Mouse (Mus musculus): Measurements from ENCODE around the gene E030025P04Rik. TPM values are rescaled to one million over a fixed set of nuclear protein-coding genes. Genes with fewer than 3 reads are reported as not detected.
A peak's percentile ranks its signal among the peaks of the same experiment; 100 is the strongest.

Gene E030025P04Rik
- polyA plus RNA-seq, 1 experiment = not detected

- Histone ChIP-seq H3K36me3 (ENCODE audit: control insufficient read depth, insufficient read depth, low read length) (no peaks in the 10 kb centered on the region), H3K4me1 (ENCODE audit: control insufficient read depth, insufficient read depth, low read length) (no peaks in the 10 kb centered on the region; the same call in 1 of the 2 replicates), H3K27ac (ENCODE audit: control insufficient read depth, insufficient read depth, low read depth, low read length) (no peak overlapping the region), H3K27me3 (ENCODE audit: control insufficient read depth, insufficient read depth, low read length) (no peaks in the 10 kb centered on the region), H3K4me3 (ENCODE audit: control insufficient read depth, low read depth, low read length) (no peak overlapping the region)
- no peak for TF ChIP-seq POLR2A (IDR thresholded peaks at IDR 0.05; ENCODE audit: control insufficient read depth, low read depth, low read length)
- TF ChIP-seq CTCF (IDR thresholded peaks at IDR 0.05; ENCODE audit: control insufficient read depth, insufficient read depth, insufficient replicate concordance, low read depth, low read length) = peak; percentile 33; the same call in 1 of the 2 replicates
These were observed 19.9 kb downstream of the E030025P04Rik start for GRCm38 (mm10) chr11:109124284-109124683.

GRCm38 (mm10) chr11:109109826-109110346 lies 34.3 kb downstream of the E030025P04Rik start:
- Histone ChIP-seq H3K4me1 (ENCODE audit: control insufficient read depth, insufficient read depth, low read length) (no peaks in the 10 kb centered on the region), H3K4me3 (ENCODE audit: control insufficient read depth, low read depth, low read length) (no peak overlapping the region), H3K36me3 (ENCODE audit: control insufficient read depth, insufficient read depth, low read length) (no peaks in the 10 kb centered on the region), H3K27me3 (ENCODE audit: control insufficient read depth, insufficient read depth, low read length) (no peaks in the 10 kb centered on the region), H3K27ac (ENCODE audit: control insufficient read depth, insufficient read depth, low read depth, low read length) (no peak overlapping the region)
- TF ChIP-seq POLR2A (IDR thresholded peaks at IDR 0.05; ENCODE audit: control insufficient read depth, low read depth, low read length) = no peak
- no peak for TF ChIP-seq CTCF (IDR thresholded peaks at IDR 0.05; ENCODE audit: control insufficient read depth, insufficient read depth, insufficient replicate concordance, low read depth, low read length)

GRCm38 (mm10) chr11:109109056-109109455 lies 35.1 kb downstream of the E030025P04Rik start:
- no peaks in the 10 kb centered on the region for H3K36me3 ChIP-seq (ENCODE audit: control insufficient read depth, insufficient read depth, low read length)
- H3K4me1 ChIP-seq (ENCODE audit: control insufficient read depth, insufficient read depth, low read length) = no peaks in the 10 kb centered on the region
- H3K27ac ChIP-seq (ENCODE audit: control insufficient read depth, insufficient read depth, low read depth, low read length) = no peak overlapping the region
- H3K4me3 ChIP-seq (ENCODE audit: control insufficient read depth, low read depth, low read length) = no peak overlapping the region
- TF ChIP-seq CTCF (IDR thresholded peaks at IDR 0.05; ENCODE audit: control insufficient read depth, insufficient read depth, insufficient replicate concordance, low read depth, low read length) (no peak), POLR2A (IDR thresholded peaks at IDR 0.05; ENCODE audit: control insufficient read depth, low read depth, low read length) (no peak)
- H3K27me3 ChIP-seq (ENCODE audit: control insufficient read depth, insufficient read depth, low read length) = no peaks in the 10 kb centered on the region

- TF ChIP-seq POLR2A (IDR thresholded peaks at IDR 0.05; ENCODE audit: control insufficient read depth, low read depth, low read length) (no peak), CTCF (IDR thresholded peaks at IDR 0.05; ENCODE audit: control insufficient read depth, insufficient read depth, insufficient replicate concordance, low read depth, low read length) (no peak)
- Histone ChIP-seq H3K4me1 (ENCODE audit: control insufficient read depth, insufficient read depth, low read length) (no peaks in the 10 kb centered on the region), H3K36me3 (ENCODE audit: control insufficient read depth, insufficient read depth, low read length) (no peaks in the 10 kb centered on the region), H3K27ac (ENCODE audit: control insufficient read depth, insufficient read depth, low read depth, low read length) (no peak overlapping the region), H3K4me3 (ENCODE audit: control insufficient read depth, low read depth, low read length) (no peak overlapping the region), H3K27me3 (ENCODE audit: control insufficient read depth, insufficient read depth, low read length) (no peaks in the 10 kb centered on the region)
These were observed 36.5 kb downstream of the E030025P04Rik start for GRCm38 (mm10) chr11:109107518-109108205.

GRCm38 (mm10) chr11:109106751-109107150 lies 37.4 kb downstream of the E030025P04Rik start:
- no peak for TF ChIP-seq POLR2A (IDR thresholded peaks at IDR 0.05; ENCODE audit: control insufficient read depth, low read depth, low read length)
- no peak for TF ChIP-seq CTCF (IDR thresholded peaks at IDR 0.05; ENCODE audit: control insufficient read depth, insufficient read depth, insufficient replicate concordance, low read depth, low read length)

GRCm38 (mm10) chr11:109106181-109106580 lies 38.0 kb downstream of the E030025P04Rik start:
- no peak for TF ChIP-seq POLR2A (IDR thresholded peaks at IDR 0.05; ENCODE audit: control insufficient read depth, low read depth, low read length)
- TF ChIP-seq CTCF (IDR thresholded peaks at IDR 0.05; ENCODE audit: control insufficient read depth, insufficient read depth, insufficient replicate concordance, low read depth, low read length) = no peak
- no peaks in the 10 kb centered on the region for H3K4me1 ChIP-seq (ENCODE audit: control insufficient read depth, insufficient read depth, low read length)
- no peak overlapping the region for H3K4me3 ChIP-seq (ENCODE audit: control insufficient read depth, low read depth, low read length)
- no peaks in the 10 kb centered on the region for H3K36me3 ChIP-seq (ENCODE audit: control insufficient read depth, insufficient read depth, low read length)
- H3K27ac ChIP-seq (ENCODE audit: control insufficient read depth, insufficient read depth, low read depth, low read length) = no peak overlapping the region
- H3K27me3 ChIP-seq (ENCODE audit: control insufficient read depth, insufficient read depth, low read length) = no peaks in the 10 kb centered on the region

More at GRCm38 (mm10) chr11:109106751-109107150, 37.4 kb downstream of the E030025P04Rik start:
- H3K4me3 ChIP-seq (ENCODE audit: control insufficient read depth, low read depth, low read length) = no peak overlapping the region
- no peak overlapping the region for H3K27ac ChIP-seq (ENCODE audit: control insufficient read depth, insufficient read depth, low read depth, low read length)
- no peaks in the 10 kb centered on the region for H3K27me3 ChIP-seq (ENCODE audit: control insufficient read depth, insufficient read depth, low read length)
- no peaks in the 10 kb centered on the region for H3K36me3 ChIP-seq (ENCODE audit: control insufficient read depth, insufficient read depth, low read length)
- H3K4me1 ChIP-seq (ENCODE audit: control insufficient read depth, insufficient read depth, low read length) = no peaks in the 10 kb centered on the region

GRCm38 (mm10) chr11:109103386-109103785 lies 40.8 kb downstream of the E030025P04Rik start:
- Histone ChIP-seq H3K27me3 (ENCODE audit: control insufficient read depth, insufficient read depth, low read length) (no peaks in the 10 kb centered on the region), H3K27ac (ENCODE audit: control insufficient read depth, insufficient read depth, low read depth, low read length) (no peak overlapping the region), H3K36me3 (ENCODE audit: control insufficient read depth, insufficient read depth, low read length) (no peaks in the 10 kb centered on the region), H3K4me3 (ENCODE audit: control insufficient read depth, low read depth, low read length) (no peak overlapping the region), H3K4me1 (ENCODE audit: control insufficient read depth, insufficient read depth, low read length) (no peaks in the 10 kb centered on the region)
- TF ChIP-seq CTCF (IDR thresholded peaks at IDR 0.05; ENCODE audit: control insufficient read depth, insufficient read depth, insufficient replicate concordance, low read depth, low read length) = no peak
- no peak for TF ChIP-seq POLR2A (IDR thresholded peaks at IDR 0.05; ENCODE audit: control insufficient read depth, low read depth, low read length)
